ENCODE assay signal across 9 mouse cellular contexts in the genomic region with DNA sequence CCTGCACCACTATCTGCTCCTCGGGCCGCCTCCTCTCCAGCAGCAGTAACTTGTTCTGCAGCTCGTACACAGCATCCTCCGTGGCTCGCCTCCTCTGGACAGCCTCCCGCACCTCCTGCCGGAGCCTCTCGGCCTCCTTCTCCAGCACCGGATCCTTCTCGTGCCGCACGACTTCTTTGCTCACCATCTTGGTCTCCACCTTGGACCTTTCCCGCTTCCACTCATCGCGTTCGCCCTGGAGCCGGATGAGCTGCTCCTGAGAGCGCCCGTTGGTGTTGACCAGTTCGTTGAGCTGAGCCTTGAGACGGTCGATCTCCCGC. TPM values are rescaled to one million over a fixed set of nuclear protein-coding genes. Genes with fewer than 3 reads are reported as not detected.
DNase-seq lines count a peak whose midpoint lies in the region; ATAC-seq and TF ChIP-seq lines count a peak whose summit lies in the region.
"Had no signal": no experiment of that assay in that cellular context is flagged by ENCODE, and none has a peak within 500 bp of the region (broad histone marks: within the 10 kb centered on the region; RNA-seq: fewer than 3 reads in every experiment).

No protein-coding gene starts in this region.

- peak overlapping the region; percentile 78 for H3K4me2 ChIP-seq in heart, embryonic 15.5 days
- H3K4me2 ChIP-seq in hindbrain, embryonic 15.5 days = peak overlapping the region; percentile 54
- H3K4me2 ChIP-seq in midbrain, embryonic 13.5 days (replicated peaks) = peak overlapping the region; percentile 52

- TF ChIP-seq CTCF in cortical plate, adult 2 months (IDR thresholded peaks at IDR 0.05; ENCODE audit: extremely low read depth, insufficient read depth, low read length) = no peak

- 11% methylated on average over 23 of the region's 23 CpGs for WGBS in heart, embryonic 15.5 days
- 17% methylated on average over 23 of the region's 23 CpGs for WGBS in hindbrain, embryonic 15.5 days
- WGBS in midbrain, embryonic 13.5 days = 16% methylated on average over 23 of the region's 23 CpGs

- H3K27me3 ChIP-seq in heart, embryonic 15.5 days = peaks cover 56% of the 10 kb centered on the region
- peaks cover 41% of the 10 kb centered on the region for H3K27me3 ChIP-seq in hindbrain, embryonic 15.5 days
- peaks cover 56% of the 10 kb centered on the region for H3K27me3 ChIP-seq in midbrain, embryonic 13.5 days
- H3K27me3 ChIP-seq: CH12.LX had no signal

- H3K9me3 ChIP-seq in heart, embryonic 15.5 days (replicated peaks) = no peaks in the 10 kb centered on the region
- no peaks in the 10 kb centered on the region for H3K9me3 ChIP-seq in hindbrain, embryonic 15.5 days
- 0 out of 2 replicates have a peak, but pooled peaks cover 9% of the 10 kb centered on the region for H3K9me3 ChIP-seq in midbrain, embryonic 13.5 days

- DNase-seq in heart, postnatal 25 days (ENCODE audit: low spot score) = no peak
- DNase-seq in urinary bladder, postnatal 4 days (ENCODE audit: low spot score in 2 of 2) = no peak
- DNase-seq in left cerebral cortex, postnatal 14 days (ENCODE audit: low spot score in 2 of 2) = no peak
- DNase-seq in cerebellum, postnatal 36 days = no peak

- H3K4me1 ChIP-seq in heart, embryonic 15.5 days (replicated peaks) = peaks cover 39% of the 10 kb centered on the region
- peaks cover 5% of the 10 kb centered on the region; the same call in 1 of the 2 replicates for H3K4me1 ChIP-seq in cortical plate, adult 2 months (ENCODE audit: control insufficient read depth, insufficient read depth, low read length)
- H3K4me1 ChIP-seq in hindbrain, embryonic 15.5 days (replicated peaks) = peaks cover 32% of the 10 kb centered on the region
- H3K4me1 ChIP-seq in midbrain, embryonic 13.5 days (replicated peaks) = peaks cover 28% of the 10 kb centered on the region

- H3K4me3 ChIP-seq in heart, embryonic 15.5 days = peak overlapping the region; percentile 46
- peak overlapping the region; percentile 5; the same call in 1 of the 2 replicates for H3K4me3 ChIP-seq in cortical plate, adult 2 months (ENCODE audit: insufficient read depth, low read length)
- peak overlapping the region; percentile 24 for H3K4me3 ChIP-seq in hindbrain, embryonic 15.5 days
- H3K4me3 ChIP-seq in midbrain, embryonic 13.5 days (replicated peaks) = peak overlapping the region; percentile 33

- intact Hi-C loops in heart, postnatal 25 days (cut with DNase I) = loop anchor here (5.0 kb wide), 1 partner anchor 135 kb away; a partner anchor contains a TSS
- intact Hi-C loops in left cerebral cortex, postnatal 14 days (cut with DNase I) = loop anchor here (10.0 kb wide), 1 partner anchor 242 kb away; a partner anchor contains a TSS

- no peak for TF ChIP-seq POLR2A in cortical plate, adult 2 months (IDR thresholded peaks at IDR 0.05; ENCODE audit: extremely low read depth, insufficient read depth, low read length)

- no peaks in the 10 kb centered on the region for H3K36me3 ChIP-seq in heart, embryonic 15.5 days
- H3K36me3 ChIP-seq in hindbrain, embryonic 15.5 days = no peaks in the 10 kb centered on the region
- H3K36me3 ChIP-seq in midbrain, embryonic 13.5 days = no peaks in the 10 kb centered on the region

- H3K27ac ChIP-seq in heart, embryonic 15.5 days = no peak overlapping the region
- no peak overlapping the region for H3K27ac ChIP-seq in cortical plate, adult 2 months (ENCODE audit: insufficient read depth, low read length)
- no peak overlapping the region for H3K27ac ChIP-seq in hindbrain, embryonic 15.5 days (replicated peaks)
- no peak overlapping the region for H3K27ac ChIP-seq in midbrain, embryonic 13.5 days

- no peak for ATAC-seq in heart, embryonic 15.5 days (replicated peaks; ENCODE audit: insufficient number of reproducible peaks, insufficient read depth, low FRiP score, low read depth)
- ATAC-seq in hindbrain, embryonic 15.5 days (ENCODE audit: low FRiP score, low read depth) = no peak
- ATAC-seq in midbrain, embryonic 13.5 days = no peak

- H3K9ac ChIP-seq in heart, embryonic 15.5 days = peak overlapping the region; percentile 54
- H3K9ac ChIP-seq in hindbrain, embryonic 15.5 days = no peak overlapping the region
- H3K9ac ChIP-seq in midbrain, embryonic 13.5 days (replicated peaks) = peak overlapping the region; percentile 45

RNA-seq across cellular contexts. Expression of a gene that starts 15.2 kb away (rescaled TPM):
- polyA plus RNA-seq in heart, embryonic 15.5 days (2015; fragmentation: Nextera tagmentation; extraction: Ambion mirVana) = 0.71 and 1.6 TPM in 2 replicates
- under 1 TPM; 0.75 to 0.98 TPM for total RNA-seq in heart, postnatal 25 days (2021)
- 0.91 and 1.0 TPM in 2 replicates for polyA plus RNA-seq in cortical plate, adult 2 months (2012; rRNA removed)
- 1.0 and 1.1 TPM in 2 replicates for polyA plus RNA-seq in hindbrain, embryonic 15.5 days (2015; fragmentation: Nextera tagmentation; extraction: Ambion mirVana)
- 0.28 and 0.30 TPM in 2 replicates for polyA plus RNA-seq in midbrain, embryonic 13.5 days (2015; fragmentation: Nextera tagmentation; extraction: Ambion mirVana)
- total RNA-seq in left cerebral cortex, postnatal 14 days (2021) = under 1 TPM; 0.68 to 0.97 TPM

RNA-seq across cellular contexts. Expression of a gene that starts 23.9 kb away (rescaled TPM):
- 31.4 and 35.4 TPM in 2 replicates for polyA plus RNA-seq in heart, embryonic 15.5 days (2015; fragmentation: Nextera tagmentation; extraction: Ambion mirVana)
- 100 to 1,000 TPM; 123 to 137 TPM for total RNA-seq in heart, postnatal 25 days (2021)
- polyA plus RNA-seq in cortical plate, adult 2 months (2012; rRNA removed) = 128 and 136 TPM in 2 replicates
- 60.6 and 61.4 TPM in 2 replicates for polyA plus RNA-seq in hindbrain, embryonic 15.5 days (2015; fragmentation: Nextera tagmentation; extraction: Ambion mirVana)
- polyA plus RNA-seq in midbrain, embryonic 13.5 days (2015; fragmentation: Nextera tagmentation; extraction: Ambion mirVana) = 50.3 and 51.0 TPM in 2 replicates
- total RNA-seq in left cerebral cortex, postnatal 14 days (2021) = 100 to 1,000 TPM; 120 to 121 TPM

RNA-seq across cellular contexts. Expression of a gene that starts 24.0 kb away (rescaled TPM):
- polyA plus RNA-seq in heart, embryonic 15.5 days (2015; fragmentation: Nextera tagmentation; extraction: Ambion mirVana) = 73.2 and 75.7 TPM in 2 replicates
- total RNA-seq in heart, postnatal 25 days (2021) = 10 to 100 TPM; 15.5 to 19.3 TPM
- 55.5 and 56.1 TPM in 2 replicates for polyA plus RNA-seq in cortical plate, adult 2 months (2012; rRNA removed)
- 90.6 and 104 TPM in 2 replicates for polyA plus RNA-seq in hindbrain, embryonic 15.5 days (2015; fragmentation: Nextera tagmentation; extraction: Ambion mirVana)
- polyA plus RNA-seq in midbrain, embryonic 13.5 days (2015; fragmentation: Nextera tagmentation; extraction: Ambion mirVana) = 78.4 and 88.2 TPM in 2 replicates
- total RNA-seq in left cerebral cortex, postnatal 14 days (2021) = 10 to 100 TPM; 41.5 to 44.0 TPM

RNA-seq across cellular contexts. Expression of a gene that starts 51.3 kb away (rescaled TPM):
- 57.2 and 74.0 TPM in 2 replicates for polyA plus RNA-seq in heart, embryonic 15.5 days (2015; fragmentation: Nextera tagmentation; extraction: Ambion mirVana)
- total RNA-seq in heart, postnatal 25 days (2021) = 10 to 100 TPM; 61.9 to 62.9 TPM
- 63.4 TPM in 2 replicates for polyA plus RNA-seq in cortical plate, adult 2 months (2012; rRNA removed)
- polyA plus RNA-seq in hindbrain, embryonic 15.5 days (2015; fragmentation: Nextera tagmentation; extraction: Ambion mirVana) = 63.9 and 66.1 TPM in 2 replicates
- polyA plus RNA-seq in midbrain, embryonic 13.5 days (2015; fragmentation: Nextera tagmentation; extraction: Ambion mirVana) = 63.4 and 68.5 TPM in 2 replicates
- total RNA-seq in left cerebral cortex, postnatal 14 days (2021) = 10 to 100 TPM; 52.0 to 56.4 TPM

RNA-seq across cellular contexts. Expression of a gene that starts 54.7 kb away (rescaled TPM):
- 19.8 and 26.0 TPM in 2 replicates for polyA plus RNA-seq in heart, embryonic 15.5 days (2015; fragmentation: Nextera tagmentation; extraction: Ambion mirVana)
- total RNA-seq in heart, postnatal 25 days (2021) = 10 to 100 TPM; 16.1 to 17.2 TPM
- 103 and 109 TPM in 2 replicates for polyA plus RNA-seq in cortical plate, adult 2 months (2012; rRNA removed)
- 55.7 and 59.0 TPM in 2 replicates for polyA plus RNA-seq in hindbrain, embryonic 15.5 days (2015; fragmentation: Nextera tagmentation; extraction: Ambion mirVana)
- polyA plus RNA-seq in midbrain, embryonic 13.5 days (2015; fragmentation: Nextera tagmentation; extraction: Ambion mirVana) = 69.1 and 76.5 TPM in 2 replicates
- total RNA-seq in left cerebral cortex, postnatal 14 days (2021) = 10 to 100 TPM; 88.7 to 94.7 TPM
